Mouse (Mus musculus): ENCODE data around the gene Tas2r103. TPM values are rescaled to one million over a fixed set of nuclear protein-coding genes. Genes with fewer than 3 reads are reported as not detected.

Tas2r103 gene
- polyA plus RNA-seq (2012; ENCODE audit: insufficient read depth, insufficient read length, low replicate concordance, missing spikeins) = not detected in 2 replicates

- TF ChIP-seq POLR2A (IDR thresholded peaks at IDR 0.05; ENCODE audit: insufficient read depth, low read depth, low read length) = no peak
- TF ChIP-seq CTCF (IDR thresholded peaks at IDR 0.05; ENCODE audit: insufficient read depth, low read depth, low read length) = no peak
- no peak within 1 kb of the TSS for H3K4me3 ChIP-seq (ENCODE audit: insufficient read depth, low read depth, low read length)
- WGBS = 82% methylated on average over 2 of the region's 2 CpGs
- H3K4me1 ChIP-seq (ENCODE audit: control insufficient read depth, insufficient read depth, low read length) = no peaks in the 10 kb centered on the region
- H3K27ac ChIP-seq (ENCODE audit: insufficient read depth, low read depth, low read length) = no peak within 1 kb of the TSS
Measured at GRCm38 (mm10) chr6:133037001-133037400, at the start of gene Tas2r103. Gene Tas2r103 (minus strand): TSS chr6:133037101.

- Histone ChIP-seq H3K27ac (ENCODE audit: insufficient read depth, low read depth, low read length) (no peak within 1 kb of the TSS), H3K4me1 (ENCODE audit: control insufficient read depth, insufficient read depth, low read length) (no peaks in the 10 kb centered on the region), H3K4me3 (ENCODE audit: insufficient read depth, low read depth, low read length) (no peak within 1 kb of the TSS)
- TF ChIP-seq POLR2A (IDR thresholded peaks at IDR 0.05; ENCODE audit: insufficient read depth, low read depth, low read length) = no peak
- no peak for TF ChIP-seq CTCF (IDR thresholded peaks at IDR 0.05; ENCODE audit: insufficient read depth, low read depth, low read length)
Measured at GRCm38 (mm10) chr6:133055716-133056115, 18.8 kb upstream of the Tas2r103 start, which contains the start of gene Tas2r140. Gene Tas2r140 (minus strand): TSS chr6:133055816.

Other genes with a start within 250 kb of the Tas2r103 start
- gene Tas2r117, start 234.3 kb downstream of the Tas2r103 start, polyA plus RNA-seq (2012; ENCODE audit: insufficient read depth, insufficient read length, low replicate concordance, missing spikeins) = not detected in 2 replicates
- gene Tas2r123, start 190.0 kb downstream of the Tas2r103 start, polyA plus RNA-seq (2012; ENCODE audit: insufficient read depth, insufficient read length, low replicate concordance, missing spikeins) = not detected in 2 replicates
- gene Tas2r116, start 181.7 kb downstream of the Tas2r103 start, polyA plus RNA-seq (2012; ENCODE audit: insufficient read depth, insufficient read length, low replicate concordance, missing spikeins) = not detected in 2 replicates
- gene Tas2r110, start 169.1 kb downstream of the Tas2r103 start, polyA plus RNA-seq (2012; ENCODE audit: insufficient read depth, insufficient read length, low replicate concordance, missing spikeins) = not detected in 2 replicates
- gene Tas2r113, start 144.1 kb downstream of the Tas2r103 start, polyA plus RNA-seq (2012; ENCODE audit: insufficient read depth, insufficient read length, low replicate concordance, missing spikeins) = not detected in 2 replicates
- not detected in 2 replicates for gene Tas2r125, start 127.5 kb downstream of the Tas2r103 start, polyA plus RNA-seq (2012; ENCODE audit: insufficient read depth, insufficient read length, low replicate concordance, missing spikeins)
- not detected in 2 replicates for gene Tas2r129, start 86.0 kb downstream of the Tas2r103 start, polyA plus RNA-seq (2012; ENCODE audit: insufficient read depth, insufficient read length, low replicate concordance, missing spikeins)
- not detected in 2 replicates for gene Tas2r131, start 79.2 kb downstream of the Tas2r103 start, polyA plus RNA-seq (2012; ENCODE audit: insufficient read depth, insufficient read length, low replicate concordance, missing spikeins)
- gene Tas2r109, start 56.1 kb downstream of the Tas2r103 start, polyA plus RNA-seq (2012; ENCODE audit: insufficient read depth, insufficient read length, low replicate concordance, missing spikeins) = not detected in 2 replicates
- gene Tas2r140, start 18.7 kb upstream of the Tas2r103 start, polyA plus RNA-seq (2012; ENCODE audit: insufficient read depth, insufficient read length, low replicate concordance, missing spikeins) = not detected in 2 replicates
- gene Smim10l1, start 67.8 kb upstream of the Tas2r103 start, polyA plus RNA-seq (2012; ENCODE audit: insufficient read depth, insufficient read length, low replicate concordance, missing spikeins) = 171 TPM in 1 of 2 replicates, not detected in the other

Measured in olfactory bulb, adult 2 months (tissue).